Mouse (Mus musculus) neural tube, embryonic 15.5 days (tissue): ENCODE measurements at regions not wholly inside any gene's neighbourhood (a gene's known extent, or its start where the extent isn't known, plus 50 kb on each side); places are given as distances from the start of the nearest gene placed in this dataset.

Source experiments
- ATAC-seq: fragments of 200-750 bp; cut with Nextera tagmentation; 2 replicates; pipeline ENCODE4 v1.8.0; 2017; ENCODE audit warnings: mild to moderate bottlenecking, moderate TSS enrichment, moderate library complexity; ENCODE audit not compliant: low FRiP score
- H3K27ac ChIP-seq: fragments of 300-500 bp; sonication (generic); replicated peaks from 2 replicates; pipeline ENCODE4 v1.5.1; 2015; ENCODE audit warnings: mild to moderate bottlenecking, inconsistent platforms
- H3K27me3 ChIP-seq: fragments of 300-500 bp; sonication (generic); replicated peaks from 2 replicates; pipeline ENCODE4 v1.6.1; 2015; ENCODE audit warnings: inconsistent platforms
- H3K36me3 ChIP-seq: fragments of 300-500 bp; sonication (generic); 2 replicates; pipeline ENCODE4 v1.6.1; 2015; ENCODE audit warnings: inconsistent platforms
- H3K4me1 ChIP-seq: fragments of 300-500 bp; sonication (generic); 2 replicates; pipeline ENCODE4 v1.6.1; 2015; ENCODE audit warnings: inconsistent platforms
- H3K4me2 ChIP-seq: fragments of 300-500 bp; sonication (generic); 2 replicates; pipeline ENCODE4 v1.6.1; 2015; ENCODE audit warnings: inconsistent platforms, mild to moderate bottlenecking, moderate library complexity
- H3K4me3 ChIP-seq: fragments of 300-500 bp; sonication (generic); replicated peaks from 2 replicates; pipeline ENCODE4 v1.5.1; 2015; ENCODE audit warnings: mild to moderate bottlenecking, inconsistent platforms
- H3K9ac ChIP-seq: fragments of 300-500 bp; sonication (generic); replicated peaks from 2 replicates; pipeline ENCODE4 v1.6.1; 2015; ENCODE audit warnings: mild to moderate bottlenecking, inconsistent platforms
- H3K9me3 ChIP-seq: fragments of 300-500 bp; sonication (generic); replicated peaks from 2 replicates; pipeline ENCODE4 v1.6.1; 2016; ENCODE audit warnings: inconsistent platforms
- WGBS: fragments of 180-500 bp; shearing (Covaris S2); methylation state at CpG from one replicate; pipeline ENCODE4 v1.1.7; 2015; ENCODE audit warnings: mixed read lengths; 5-methylcytosine and 5-hydroxymethylcytosine counted together

DNA sequence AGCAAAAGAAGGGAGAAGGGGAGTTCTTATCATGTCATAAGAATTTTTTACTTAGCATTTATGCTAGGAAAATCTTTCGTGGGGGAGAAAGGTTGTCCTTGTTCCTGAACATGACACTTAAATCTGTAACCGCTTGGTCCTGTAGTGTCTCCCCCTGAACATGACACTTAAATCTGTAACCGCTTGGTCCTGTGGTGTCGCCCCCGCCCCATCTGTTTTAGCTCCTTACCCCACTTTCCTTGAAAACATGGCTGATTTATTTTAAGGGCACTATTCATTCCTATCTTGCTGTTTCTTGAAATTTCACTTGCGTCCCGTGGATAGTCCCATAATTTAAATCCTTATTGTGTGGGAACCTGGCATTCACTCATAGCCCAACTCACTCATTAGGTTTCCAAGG is 82.2 kb downstream of the Rap2a start:
- H3K9ac ChIP-seq, result no peak overlapping the region
- H3K4me1 ChIP-seq, result no peaks in the 10 kb centered on the region
- H3K36me3 ChIP-seq, result no peaks in the 10 kb centered on the region
- H3K4me3 ChIP-seq, result no peak overlapping the region
- H3K4me2 ChIP-seq, result no peak overlapping the region
- ATAC-seq, result no peak
- no peak overlapping the region for H3K27ac ChIP-seq
- 87% methylated on average over 7 of the region's 7 CpGs for WGBS
- H3K9me3 ChIP-seq, result no peaks in the 10 kb centered on the region
- no peaks in the 10 kb centered on the region for H3K27me3 ChIP-seq

DNA sequence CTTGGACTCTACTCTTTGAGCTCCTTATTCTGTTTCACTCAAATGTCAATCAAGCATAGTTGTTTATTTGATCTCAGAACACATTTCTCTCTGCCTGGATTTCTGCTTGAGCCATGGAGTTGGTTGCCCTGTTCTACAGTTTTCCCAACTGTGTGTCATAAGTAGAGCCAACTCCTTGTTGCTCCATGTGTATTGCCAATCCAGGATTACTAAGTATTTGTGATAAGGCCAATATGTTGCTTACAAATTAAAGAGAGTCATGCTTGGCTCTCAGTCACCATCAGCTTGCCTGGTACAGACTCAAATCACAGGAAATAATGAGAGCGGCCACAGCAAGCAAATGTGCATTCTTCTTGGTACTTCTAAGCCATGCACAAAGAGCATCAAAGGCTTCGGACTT is 82.7 kb downstream of the Rap2a start:
- Histone ChIP-seq H3K9me3 (no peaks in the 10 kb centered on the region), H3K27ac (no peak overlapping the region), H3K36me3 (no peaks in the 10 kb centered on the region), H3K4me1 (no peaks in the 10 kb centered on the region), H3K9ac (no peak overlapping the region), H3K27me3 (no peaks in the 10 kb centered on the region), H3K4me2 (no peak overlapping the region), H3K4me3 (no peak overlapping the region)
- ATAC-seq, result no peak
- 99% methylated on average over 2 of the region's 2 CpGs for WGBS

DNA sequence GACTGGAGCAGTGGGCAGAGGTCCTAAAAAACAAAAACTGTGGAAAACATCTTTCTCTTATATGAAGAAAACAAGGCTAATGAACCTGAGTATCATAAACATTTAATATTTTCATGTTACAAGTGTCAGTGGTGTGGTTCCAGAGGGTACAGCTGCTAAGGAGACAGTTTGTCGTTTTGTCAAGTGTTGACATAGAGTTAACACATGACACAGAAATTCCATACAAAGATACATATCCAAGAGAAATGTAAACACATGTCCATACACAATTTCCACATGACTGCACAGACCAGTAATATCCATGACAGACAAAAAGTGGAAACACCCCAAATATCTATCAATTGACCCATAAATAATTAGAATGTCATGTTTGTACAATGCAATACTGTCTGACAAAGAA is 88.7 kb downstream of the Rap2a start:
- no peak overlapping the region for H3K9ac ChIP-seq
- 73% methylated on average over 1 of the region's 1 CpGs for WGBS
- H3K4me2 ChIP-seq, result no peak overlapping the region
- no peaks in the 10 kb centered on the region for H3K27me3 ChIP-seq
- no peaks in the 10 kb centered on the region for H3K4me1 ChIP-seq
- H3K4me3 ChIP-seq, result no peak overlapping the region
- no peaks in the 10 kb centered on the region for H3K9me3 ChIP-seq
- no peak overlapping the region for H3K27ac ChIP-seq
- H3K36me3 ChIP-seq, result no peaks in the 10 kb centered on the region
- ATAC-seq, result no peak

DNA sequence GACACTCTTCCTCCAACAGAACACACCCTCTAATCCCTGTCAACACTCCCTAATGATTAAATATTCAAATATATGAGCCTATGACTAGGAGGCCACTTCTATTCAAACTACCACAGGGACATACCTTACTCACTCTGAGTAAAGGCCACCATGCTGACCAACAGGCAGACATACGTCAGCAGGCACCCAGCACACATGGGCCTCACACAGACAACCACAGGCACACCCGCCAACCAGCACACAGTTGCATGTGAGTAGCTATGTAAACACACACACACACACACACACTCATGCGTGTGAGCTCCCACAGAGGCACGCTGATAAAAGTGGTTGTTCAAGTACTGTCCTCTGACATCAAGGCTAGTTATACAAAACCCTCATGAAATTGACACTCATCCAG is 89.8 kb downstream of the Rap2a start:
- H3K4me1 ChIP-seq, result no peaks in the 10 kb centered on the region
- H3K4me2 ChIP-seq, result no peak overlapping the region
- WGBS, result 87% methylated on average over 4 of the region's 4 CpGs
- H3K27ac ChIP-seq, result no peak overlapping the region
- no peak overlapping the region for H3K9ac ChIP-seq
- no peaks in the 10 kb centered on the region for H3K27me3 ChIP-seq
- ATAC-seq, result no peak
- no peak overlapping the region for H3K4me3 ChIP-seq
- H3K9me3 ChIP-seq, result no peaks in the 10 kb centered on the region
- H3K36me3 ChIP-seq, result no peaks in the 10 kb centered on the region

DNA sequence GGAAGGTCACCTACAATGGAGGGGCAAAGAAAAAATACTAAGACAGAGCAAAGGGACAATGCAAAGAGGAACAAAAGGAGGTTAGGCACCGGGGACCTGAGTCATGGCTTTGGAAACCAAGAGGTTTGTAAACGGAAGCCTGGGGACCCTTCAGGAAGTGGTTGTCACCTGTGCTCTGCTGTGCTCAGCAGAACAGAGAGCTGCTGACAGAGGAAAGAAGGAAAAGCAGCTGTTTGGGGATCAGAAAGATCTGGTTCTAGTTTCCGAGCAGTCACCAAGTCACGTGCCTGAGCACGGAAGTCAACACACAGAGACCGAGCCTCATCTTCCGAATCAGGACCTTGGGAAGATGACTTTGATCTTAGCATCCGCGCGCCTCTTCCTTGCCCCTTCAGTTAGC is 94.0 kb downstream of the Rap2a start:
- WGBS, result 89% methylated on average over 10 of the region's 10 CpGs
- H3K9ac ChIP-seq, result no peak overlapping the region
- ATAC-seq, result no peak
- H3K9me3 ChIP-seq, result no peaks in the 10 kb centered on the region
- no peak overlapping the region for H3K27ac ChIP-seq
- no peak overlapping the region for H3K4me2 ChIP-seq
- H3K4me1 ChIP-seq, result no peaks in the 10 kb centered on the region
- H3K27me3 ChIP-seq, result no peaks in the 10 kb centered on the region
- no peak overlapping the region for H3K4me3 ChIP-seq
- no peaks in the 10 kb centered on the region for H3K36me3 ChIP-seq

DNA sequence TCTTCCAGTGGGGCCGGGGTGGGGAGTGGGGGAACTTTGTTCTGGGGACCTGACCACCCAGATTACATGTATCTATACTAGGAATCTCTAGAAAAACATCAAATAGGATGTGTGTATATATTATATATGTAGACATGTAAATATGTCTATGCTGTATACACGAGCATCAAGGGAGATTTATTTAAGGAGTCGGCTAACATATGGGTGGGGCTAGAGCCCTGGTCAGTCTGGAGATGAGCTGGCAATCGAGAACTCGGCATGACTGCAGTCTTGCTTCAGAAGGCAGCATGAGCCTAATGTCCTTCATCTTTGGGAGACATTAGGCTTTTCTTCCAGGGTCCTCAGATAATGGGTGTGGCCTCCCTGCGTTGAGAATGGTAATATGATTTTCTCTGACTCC is 97.0 kb downstream of the Rap2a start:
- H3K4me2 ChIP-seq, result no peak overlapping the region
- no peaks in the 10 kb centered on the region for H3K4me1 ChIP-seq
- H3K27ac ChIP-seq, result no peak overlapping the region
- no peak overlapping the region for H3K9ac ChIP-seq
- H3K9me3 ChIP-seq, result no peaks in the 10 kb centered on the region
- no peak for ATAC-seq
- 91% methylated on average over 6 of the region's 6 CpGs for WGBS
- no peaks in the 10 kb centered on the region for H3K27me3 ChIP-seq
- no peak overlapping the region for H3K4me3 ChIP-seq
- no peaks in the 10 kb centered on the region for H3K36me3 ChIP-seq

DNA sequence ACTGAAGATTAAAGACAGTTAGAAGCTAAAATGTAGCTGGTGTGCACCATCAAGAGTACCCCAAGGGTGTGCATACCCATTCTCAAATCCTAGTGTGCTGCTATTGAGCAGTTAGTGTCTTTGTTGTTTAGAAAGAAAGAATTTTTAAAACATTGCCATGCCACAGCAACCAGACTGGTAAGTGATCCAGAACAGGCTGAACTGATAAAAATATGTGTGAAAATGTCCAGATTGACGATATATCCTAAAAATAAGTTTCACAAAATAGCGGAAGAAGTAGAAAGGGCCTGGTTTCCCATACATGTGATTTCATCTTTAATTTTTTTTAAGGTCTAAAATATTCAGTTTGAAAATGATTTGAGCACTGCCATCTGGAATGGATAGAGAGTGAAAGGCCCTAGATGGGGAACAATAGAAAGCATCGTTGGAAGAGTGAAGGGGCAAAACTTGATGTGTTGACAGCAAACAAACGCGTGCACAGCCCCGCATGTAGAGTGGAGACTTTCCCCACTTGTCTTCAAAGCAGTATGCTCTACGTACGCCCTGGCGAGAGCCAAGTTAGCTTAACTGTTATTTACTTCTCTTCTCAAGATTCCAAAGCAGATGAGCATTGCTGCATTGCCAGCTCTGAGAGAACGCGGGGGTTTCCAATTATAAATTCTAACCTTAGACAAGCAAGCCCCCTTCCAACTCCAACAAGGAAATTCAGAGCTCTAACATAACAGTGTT is 100.3 kb downstream of the Rap2a start:
- 89% methylated on average over 11 of the region's 11 CpGs for WGBS
- no peak overlapping the region for H3K27ac ChIP-seq
- no peak overlapping the region for H3K4me3 ChIP-seq
- H3K36me3 ChIP-seq, result no peaks in the 10 kb centered on the region
- no peaks in the 10 kb centered on the region for H3K27me3 ChIP-seq
- no peak overlapping the region for H3K4me2 ChIP-seq
- ATAC-seq, result no peak
- no peaks in the 10 kb centered on the region for H3K4me1 ChIP-seq
- no peaks in the 10 kb centered on the region for H3K9me3 ChIP-seq
- H3K9ac ChIP-seq, result no peak overlapping the region

DNA sequence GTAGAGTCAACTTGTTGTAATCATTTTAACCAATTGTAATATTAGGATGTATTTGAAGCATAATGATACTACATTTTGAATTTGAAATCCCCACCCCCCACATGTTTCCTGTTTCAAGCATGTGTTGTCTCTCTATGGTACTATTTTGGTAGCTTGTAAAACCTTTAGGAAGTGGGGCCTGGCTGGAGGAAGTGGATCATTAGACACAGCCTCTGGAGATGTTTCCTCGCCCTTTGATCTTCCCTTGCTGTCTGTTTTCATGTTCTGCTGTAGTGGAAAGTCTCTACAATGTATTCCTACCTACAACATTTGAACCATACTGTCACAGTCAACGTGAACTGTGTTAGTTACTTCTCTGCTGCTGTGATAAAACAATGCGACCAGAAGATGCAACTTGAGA is 105.6 kb downstream of the Rap2a start:
- no peak overlapping the region for H3K9ac ChIP-seq
- no peak overlapping the region for H3K4me3 ChIP-seq
- H3K36me3 ChIP-seq, result no peaks in the 10 kb centered on the region
- H3K9me3 ChIP-seq, result no peaks in the 10 kb centered on the region
- H3K27ac ChIP-seq, result no peak overlapping the region
- ATAC-seq, result no peak
- 81% methylated on average over 3 of the region's 3 CpGs for WGBS
- H3K4me2 ChIP-seq, result no peak overlapping the region
- H3K4me1 ChIP-seq, result no peaks in the 10 kb centered on the region
- H3K27me3 ChIP-seq, result no peaks in the 10 kb centered on the region

DNA sequence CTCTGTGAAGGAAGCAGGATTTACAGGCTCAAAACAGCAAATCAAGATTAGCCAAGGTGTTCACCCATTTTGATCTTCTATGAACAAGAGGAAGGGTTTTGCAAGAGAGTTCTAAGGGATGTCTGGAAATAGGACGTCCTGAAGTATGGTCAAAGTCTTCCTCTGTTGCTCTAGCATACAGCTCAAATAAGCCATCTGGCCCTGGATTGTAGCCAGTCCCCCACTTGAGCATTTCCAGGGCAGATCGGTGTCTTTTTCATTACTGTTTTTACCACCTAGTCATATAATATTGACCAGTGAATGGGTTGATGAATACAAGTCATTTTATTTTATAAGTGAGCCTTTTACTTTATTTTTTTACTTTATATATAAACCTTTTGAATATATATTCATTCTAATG is 113.9 kb downstream of the Rap2a start:
- Histone ChIP-seq H3K36me3 (no peaks in the 10 kb centered on the region), H3K4me2 (no peak overlapping the region), H3K27me3 (no peaks in the 10 kb centered on the region), H3K9me3 (no peaks in the 10 kb centered on the region), H3K9ac (no peak overlapping the region), H3K27ac (no peak overlapping the region), H3K4me3 (no peak overlapping the region), H3K4me1 (no peaks in the 10 kb centered on the region)
- WGBS, result 91% methylated on average over 2 of the region's 2 CpGs
- no peak for ATAC-seq

DNA sequence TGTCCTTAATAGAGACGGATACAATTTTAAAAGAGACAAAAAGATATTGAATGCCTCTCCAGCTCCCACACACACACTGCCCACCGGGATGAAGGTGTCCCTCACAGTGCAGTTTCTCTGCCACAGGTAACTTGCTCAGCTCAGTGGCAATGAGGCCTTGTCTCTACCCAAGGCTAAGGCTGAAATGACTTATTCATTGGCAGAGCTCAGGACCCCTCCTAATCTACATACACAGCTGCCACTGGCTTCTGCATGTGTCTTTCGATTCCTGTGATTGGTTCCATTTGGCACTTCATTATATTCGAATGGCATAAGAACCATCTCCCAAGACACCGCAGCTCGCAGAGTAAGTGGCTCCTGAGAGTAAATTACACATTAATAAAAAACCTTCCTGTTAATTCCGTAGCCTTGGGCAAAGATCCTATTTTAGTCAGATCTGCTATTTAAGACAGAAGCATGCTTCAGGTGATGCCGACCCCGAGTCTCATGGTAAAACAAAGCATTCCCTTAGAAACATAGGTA is 122.2 kb downstream of the Rap2a start:
- no peak for ATAC-seq
- H3K4me1 ChIP-seq, result peaks cover 7% of the 10 kb centered on the region; the same call in 1 of the 2 replicates
- H3K9ac ChIP-seq, result no peak overlapping the region
- no peaks in the 10 kb centered on the region for H3K36me3 ChIP-seq
- H3K27me3 ChIP-seq, result no peaks in the 10 kb centered on the region
- no peak overlapping the region for H3K4me2 ChIP-seq
- no peak overlapping the region for H3K4me3 ChIP-seq
- 70% methylated on average over 9 of the region's 9 CpGs for WGBS
- no peak overlapping the region for H3K27ac ChIP-seq
- H3K9me3 ChIP-seq, result no peaks in the 10 kb centered on the region

DNA sequence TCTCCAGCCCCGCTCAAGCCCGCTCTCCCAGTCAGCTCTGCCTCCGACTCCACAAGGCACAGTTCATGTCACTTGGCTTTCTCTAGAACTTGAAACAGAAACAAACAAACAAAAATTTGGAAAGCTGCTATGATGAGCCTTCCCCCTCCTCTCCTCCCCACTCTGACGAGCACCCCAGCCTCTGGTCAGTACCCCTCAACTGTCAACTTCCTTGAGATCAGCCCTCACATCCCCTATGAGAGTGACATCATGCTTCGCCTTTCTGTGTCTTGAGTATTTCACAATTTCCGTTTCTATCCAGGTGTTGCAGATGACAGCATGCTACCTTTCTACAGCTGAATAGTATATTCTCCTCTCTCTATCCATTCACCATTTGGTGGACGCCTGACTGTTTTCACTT is 123.3 kb downstream of the Rap2a start:
- Histone ChIP-seq H3K9ac (no peak overlapping the region), H3K4me3 (no peak overlapping the region), H3K4me1 (peaks cover 7% of the 10 kb centered on the region; the same call in 1 of the 2 replicates), H3K9me3 (no peaks in the 10 kb centered on the region), H3K27me3 (no peaks in the 10 kb centered on the region), H3K36me3 (no peaks in the 10 kb centered on the region), H3K27ac (no peak overlapping the region), H3K4me2 (no peak overlapping the region)
- no peak for ATAC-seq
- 96% methylated on average over 7 of the region's 7 CpGs for WGBS

DNA sequence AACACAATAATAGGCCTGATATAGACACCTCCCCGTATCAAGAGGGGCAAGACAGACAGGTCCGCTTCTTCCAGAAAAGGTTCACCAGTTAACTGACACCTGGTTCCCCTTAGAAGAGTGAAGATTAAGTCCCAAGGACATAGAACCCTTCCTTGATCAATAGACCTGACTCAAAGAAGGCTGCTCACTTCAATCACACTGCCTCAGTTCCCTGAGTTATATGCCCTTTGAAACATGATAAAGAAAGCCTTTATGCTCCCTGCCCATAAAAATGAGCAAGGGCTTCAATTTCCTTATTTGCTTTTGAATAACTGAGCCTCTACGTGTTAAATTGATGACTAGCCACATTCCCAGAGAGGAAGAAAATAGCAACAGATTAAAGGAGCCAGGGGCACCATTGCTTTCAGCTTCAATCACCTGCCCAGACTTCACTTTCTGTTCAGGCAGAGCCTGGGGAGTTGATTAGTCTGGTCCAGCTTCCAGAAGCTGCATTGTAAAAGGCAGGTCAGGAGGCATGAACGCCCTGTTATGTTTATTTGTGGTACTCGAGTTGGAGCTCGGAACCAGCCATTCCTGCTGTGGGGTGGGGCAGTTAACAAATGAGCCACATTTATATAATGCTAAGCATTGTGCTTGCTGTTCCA is 125.7 kb downstream of the Rap2a start:
- H3K4me3 ChIP-seq, result no peak overlapping the region
- no peaks in the 10 kb centered on the region for H3K9me3 ChIP-seq
- H3K27ac ChIP-seq, result no peak overlapping the region
- no peak overlapping the region for H3K4me2 ChIP-seq
- 55% methylated on average over 6 of the region's 6 CpGs for WGBS
- ATAC-seq, result no peak
- no peak overlapping the region for H3K9ac ChIP-seq
- H3K27me3 ChIP-seq, result no peaks in the 10 kb centered on the region
- peaks cover 7% of the 10 kb centered on the region; the same call in 1 of the 2 replicates for H3K4me1 ChIP-seq
- no peaks in the 10 kb centered on the region for H3K36me3 ChIP-seq
